Mouse (Mus musculus) midbrain, embryonic 12.5 days (tissue): ENCODE data around the gene Ocln. TPM values are rescaled to one million over a fixed set of nuclear protein-coding genes. Genes with fewer than 3 reads are reported as not detected.

Experiments used
- ATAC-seq: fragments of 200-750 bp; cut with Nextera tagmentation; 2 replicates; pipeline ENCODE4 v1.8.0; 2017; ENCODE audit warnings: low read depth, moderate TSS enrichment, moderate library complexity; ENCODE audit not compliant: low FRiP score
- H3K27ac ChIP-seq: fragments of 300-500 bp; sonication (generic); replicated peaks from 2 replicates; pipeline ENCODE4 v1.5.1; 2016; ENCODE audit warnings: mild to moderate bottlenecking
- H3K27me3 ChIP-seq: fragments of 300-500 bp; sonication (generic); 2 replicates; pipeline ENCODE4 v1.6.1; 2016; ENCODE audit warnings: mild to moderate bottlenecking
- H3K36me3 ChIP-seq: fragments of 300-500 bp; sonication (generic); 2 replicates; pipeline ENCODE4 v1.6.1; 2016
- H3K4me1 ChIP-seq: fragments of 300-500 bp; sonication (generic); 2 replicates; pipeline ENCODE4 v1.6.1; 2016
- H3K4me2 ChIP-seq: fragments of 300-500 bp; sonication (generic); replicated peaks from 2 replicates; pipeline ENCODE4 v1.6.1; 2016; ENCODE audit warnings: mild to moderate bottlenecking, moderate library complexity
- H3K4me3 ChIP-seq: fragments of 300-500 bp; sonication (generic); 2 replicates; pipeline ENCODE4 v1.5.1; 2016; ENCODE audit warnings: mild to moderate bottlenecking
- H3K9ac ChIP-seq: fragments of 300-500 bp; sonication (generic); replicated peaks from 2 replicates; pipeline ENCODE4 v1.6.1; 2016; ENCODE audit warnings: mild to moderate bottlenecking, moderate library complexity
- H3K9me3 ChIP-seq: fragments of 300-500 bp; sonication (generic); 2 replicates; pipeline ENCODE4 v1.6.1; 2016; ENCODE audit warnings: mild to moderate bottlenecking
- WGBS: fragments of 180-500 bp; shearing (Covaris S2); methylation state at CpG from one replicate; pipeline ENCODE4 v1.1.7; 2016; 5-methylcytosine and 5-hydroxymethylcytosine counted together
- polyA plus RNA-seq: library from polyadenylated mRNA; unstranded; fragments of >200 nt; fragmentation: Nextera tagmentation; extraction: Ambion mirVana; gene quantifications from 2 replicates; pipeline ENCODE4 v1.2.1, GENCODE M21; 2016

Ocln gene
- polyA plus RNA-seq: 2.9 and 3.3 TPM in 2 replicates

DNA sequence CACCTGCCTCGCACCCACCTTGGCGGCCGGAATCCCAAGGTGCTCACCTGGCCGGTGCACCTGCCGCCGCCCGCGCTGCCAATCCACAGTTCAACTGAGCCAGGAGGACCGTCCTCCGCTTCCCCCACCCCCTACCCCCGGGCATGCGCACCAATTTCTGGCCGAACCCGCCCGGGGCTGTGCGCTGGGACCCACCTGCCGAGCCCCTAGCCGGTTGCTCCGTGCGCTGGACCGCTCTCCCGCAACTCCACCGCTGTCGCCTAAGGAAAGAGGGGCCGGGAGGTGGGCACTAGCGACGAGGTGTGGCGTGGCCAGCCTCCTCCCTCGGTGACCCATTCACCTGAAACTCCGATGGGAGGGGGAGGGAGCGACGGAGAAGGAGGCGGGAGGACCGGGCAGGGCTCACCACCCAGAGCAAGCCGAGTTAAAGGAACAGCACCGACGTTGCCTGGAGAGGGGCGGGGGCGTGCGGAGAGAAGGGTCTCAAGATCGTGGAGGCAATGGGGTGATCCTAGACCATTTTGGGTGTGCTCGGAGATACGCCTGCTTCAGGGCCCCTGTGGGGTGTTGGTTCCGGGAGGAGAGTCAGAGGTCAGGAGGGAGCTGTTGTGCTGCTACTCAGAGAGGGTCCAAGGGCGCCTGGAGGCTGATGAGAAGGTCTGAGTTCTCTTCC is at the start of gene Ocln:
TSS of gene Ocln (minus strand) at position 350 of the 673 bp plus-strand sequence.
- Histone ChIP-seq H3K4me1 (peaks cover 20% of the 10 kb centered on the region), H3K9me3 (no peaks in the 10 kb centered on the region), H3K4me3 (peak within 1 kb of the TSS; percentile 60), H3K36me3 (no peaks in the 10 kb centered on the region), H3K4me2 (peak within 1 kb of the TSS; percentile 99), H3K9ac (peak within 1 kb of the TSS; percentile 44), H3K27me3 (peaks cover 58% of the 10 kb centered on the region), H3K27ac (no peak within 1 kb of the TSS)
- peak; percentile 65 for ATAC-seq
- WGBS: 0% methylated on average over 45 of the region's 45 CpGs

DNA sequence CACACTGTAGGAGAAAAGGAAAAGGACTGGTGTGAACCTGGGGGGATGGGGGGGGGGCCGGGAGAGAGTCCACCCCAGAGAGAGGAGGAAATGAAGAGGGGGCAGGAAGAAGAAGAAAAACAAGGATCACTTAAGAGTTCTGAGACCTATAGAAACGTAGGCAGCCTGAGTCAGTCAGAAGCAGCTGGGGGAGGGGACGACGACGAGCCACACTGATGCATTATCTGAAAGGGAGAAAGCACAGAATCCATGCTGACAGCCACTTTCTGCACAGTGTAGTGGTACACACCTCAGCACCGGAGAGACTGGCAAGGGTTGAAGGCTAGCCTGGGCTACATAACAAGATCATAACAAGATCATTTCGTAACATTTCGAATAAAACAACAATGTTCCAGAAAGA is 48.5 kb upstream of the Ocln start:
- Histone ChIP-seq H3K9me3 (no peaks in the 10 kb centered on the region), H3K4me2 (no peak overlapping the region), H3K9ac (no peak overlapping the region), H3K4me1 (peaks cover 6% of the 10 kb centered on the region; the same call in 1 of the 2 replicates), H3K27ac (no peak overlapping the region), H3K27me3 (no peaks in the 10 kb centered on the region), H3K36me3 (no peaks in the 10 kb centered on the region), H3K4me3 (no peak overlapping the region)
- WGBS: 68% methylated on average over 8 of the region's 8 CpGs
- no peak for ATAC-seq

DNA sequence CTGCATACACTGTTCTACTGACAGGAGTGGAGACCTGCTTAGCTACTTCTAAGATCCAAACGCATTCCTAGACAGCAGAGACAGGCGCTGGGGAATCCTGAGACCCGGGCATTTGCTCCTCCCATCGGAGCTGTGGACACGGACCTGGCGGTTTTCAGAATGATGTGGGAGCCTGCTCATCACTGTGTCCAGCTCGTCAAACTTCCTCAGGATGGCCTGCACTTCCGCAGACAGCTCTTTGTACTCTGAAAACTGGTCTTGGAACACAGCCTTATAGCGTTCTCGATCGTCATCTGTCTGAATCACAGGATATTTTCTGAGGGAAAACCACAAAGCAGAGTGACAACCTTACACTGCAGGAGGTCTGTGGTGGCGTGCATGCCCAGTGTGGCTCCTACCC is 47.8 kb upstream of the Ocln start:
- H3K4me2 ChIP-seq: no peak overlapping the region
- 80% methylated on average over 12 of the region's 12 CpGs for WGBS

DNA sequence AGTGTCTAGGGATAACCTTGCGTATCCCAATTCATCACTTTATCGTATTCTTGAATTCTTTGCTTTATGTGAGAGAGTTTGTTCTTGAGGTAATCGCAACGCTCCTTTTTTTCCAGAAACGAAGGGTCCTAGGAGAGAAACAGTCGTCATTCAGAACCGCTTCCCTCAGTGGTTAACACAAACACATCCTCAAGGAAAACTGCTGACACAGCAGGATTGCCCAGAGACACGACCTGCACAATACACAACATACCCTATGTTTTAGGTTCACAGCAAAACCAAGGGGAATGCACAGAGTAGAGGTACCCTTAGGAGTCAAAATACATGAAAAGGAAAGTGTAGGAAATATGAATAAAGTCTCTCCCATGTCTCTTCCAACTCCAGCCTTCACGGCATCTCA is 44.8 kb upstream of the Ocln start:
- Histone ChIP-seq H3K9me3 (no peaks in the 10 kb centered on the region), H3K9ac (no peak overlapping the region), H3K4me2 (no peak overlapping the region), H3K27ac (no peak overlapping the region), H3K36me3 (no peaks in the 10 kb centered on the region), H3K27me3 (no peaks in the 10 kb centered on the region), H3K4me1 (peaks cover 2% of the 10 kb centered on the region; the same call in 1 of the 2 replicates), H3K4me3 (no peak overlapping the region)
- 90% methylated on average over 9 of the region's 9 CpGs for whole genome bisulfite sequencing
- no peak for ATAC-seq

More for the DNA sequence above, 47.8 kb upstream of the Ocln start:
- no peak for ATAC-seq
- no peaks in the 10 kb centered on the region for H3K9me3 ChIP-seq
- H3K9ac ChIP-seq: no peak overlapping the region
- H3K27me3 ChIP-seq: no peaks in the 10 kb centered on the region
- H3K36me3 ChIP-seq: no peaks in the 10 kb centered on the region
- no peak overlapping the region for H3K27ac ChIP-seq
- H3K4me3 ChIP-seq: no peak overlapping the region
- peaks cover 6% of the 10 kb centered on the region; the same call in 1 of the 2 replicates for H3K4me1 ChIP-seq

DNA sequence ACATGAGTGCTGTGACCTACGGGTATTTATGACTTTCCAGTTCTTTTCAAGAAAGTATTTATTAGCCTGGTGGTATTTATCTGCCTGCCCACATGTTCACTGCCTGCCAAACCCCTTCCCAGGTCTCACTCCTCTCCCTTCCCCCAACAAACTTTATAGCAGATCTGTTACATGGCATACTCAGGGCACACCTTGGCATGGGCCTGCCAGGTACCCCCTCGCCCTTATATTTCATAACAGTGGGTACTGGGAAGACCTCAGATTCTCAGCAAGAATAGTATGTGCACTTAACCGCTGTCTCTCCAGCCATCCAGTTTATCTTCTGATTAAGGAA is 43.0 kb upstream of the Ocln start:
- H3K9me3 ChIP-seq: no peaks in the 10 kb centered on the region
- H3K4me3 ChIP-seq: no peak overlapping the region
- no peak for ATAC-seq
- no peaks in the 10 kb centered on the region for H3K27me3 ChIP-seq
- WGBS: 90% methylated on average over 3 of the region's 3 CpGs
- H3K4me1 ChIP-seq: no peaks in the 10 kb centered on the region
- no peaks in the 10 kb centered on the region for H3K36me3 ChIP-seq
- no peak overlapping the region for H3K9ac ChIP-seq
- no peak overlapping the region for H3K27ac ChIP-seq
- no peak overlapping the region for H3K4me2 ChIP-seq

DNA sequence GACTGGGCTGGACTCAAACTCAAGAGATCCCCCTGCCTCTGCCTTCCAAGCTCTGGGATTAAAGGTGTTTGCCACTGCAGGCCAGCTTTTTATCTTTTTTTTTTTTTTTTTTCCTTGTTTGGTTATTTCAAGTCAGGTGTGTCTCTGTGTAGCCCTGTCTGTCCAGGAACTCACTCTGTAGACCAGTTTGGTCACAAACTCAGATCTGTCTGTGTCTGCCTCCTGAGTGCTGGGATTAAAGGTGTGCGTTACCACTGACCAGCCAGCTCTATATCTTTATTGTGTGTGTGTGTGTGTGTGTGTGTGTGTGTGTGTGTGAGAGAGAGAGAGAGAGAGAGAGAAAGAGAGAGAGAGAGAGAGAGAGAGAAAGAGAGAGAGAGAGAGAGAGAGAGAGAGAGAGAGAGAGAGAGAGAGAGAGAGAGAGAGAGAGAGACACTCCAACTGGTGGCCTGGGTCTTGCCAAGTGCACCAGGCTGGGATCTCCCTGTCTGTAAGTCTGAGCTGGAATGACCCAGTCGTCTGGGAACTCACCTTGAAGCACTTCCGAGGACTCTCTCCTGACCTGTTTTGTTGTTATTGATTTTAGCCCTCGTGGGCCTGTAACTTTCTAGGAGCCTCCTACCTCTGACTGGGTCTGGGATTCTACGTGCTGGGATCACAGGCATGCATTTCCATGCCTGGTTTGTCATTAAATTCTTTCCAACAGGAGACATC is 42.5 kb upstream of the Ocln start:
- H3K36me3 ChIP-seq: no peaks in the 10 kb centered on the region
- 77% methylated on average over 5 of the region's 5 CpGs for whole genome bisulfite sequencing
- no peak overlapping the region for H3K4me2 ChIP-seq
- H3K27ac ChIP-seq: no peak overlapping the region
- no peaks in the 10 kb centered on the region for H3K4me1 ChIP-seq
- ATAC-seq: no peak
- H3K27me3 ChIP-seq: no peaks in the 10 kb centered on the region
- H3K4me3 ChIP-seq: no peak overlapping the region
- H3K9ac ChIP-seq: no peak overlapping the region
- no peaks in the 10 kb centered on the region for H3K9me3 ChIP-seq

DNA sequence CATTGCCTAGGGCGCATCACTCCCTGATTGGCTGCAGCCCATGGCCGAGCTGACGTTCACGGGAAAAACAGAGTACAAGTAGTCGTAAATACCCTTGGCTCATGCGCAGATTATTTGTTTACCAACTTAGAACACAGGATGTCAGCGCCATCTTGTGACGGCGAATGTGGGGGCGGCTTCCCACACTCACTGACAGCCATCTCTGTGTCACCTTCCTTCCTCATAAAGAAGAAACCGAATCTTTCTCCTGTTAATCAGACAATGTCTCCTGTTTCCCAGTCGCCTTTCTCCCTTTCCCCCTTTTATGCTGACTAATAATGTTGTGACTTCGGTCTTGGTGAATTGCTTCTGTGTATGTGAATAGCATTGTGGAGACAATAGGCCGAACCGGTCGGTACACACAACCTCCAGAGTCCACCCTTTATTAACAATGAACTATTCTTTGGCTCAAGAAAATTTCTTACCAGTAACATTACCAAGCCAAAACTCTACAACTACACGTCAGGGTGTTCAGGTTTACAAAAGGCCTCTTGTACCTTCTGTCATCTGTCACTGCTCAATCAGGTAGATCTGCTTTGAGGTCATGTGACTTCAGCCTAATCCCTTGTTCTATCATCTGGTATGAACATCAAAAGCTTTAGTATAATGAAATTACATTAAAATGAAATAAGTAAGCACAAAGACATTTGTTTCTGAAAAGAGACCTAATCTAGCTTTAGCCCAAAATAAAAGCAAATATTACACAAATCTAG is 41.7 kb upstream of the Ocln start:
- no peaks in the 10 kb centered on the region for H3K36me3 ChIP-seq
- H3K27ac ChIP-seq: 0 out of 2 replicates have a peak overlapping the region, but pooled peaks have one; percentile 52
- H3K27me3 ChIP-seq: no peaks in the 10 kb centered on the region
- no peaks in the 10 kb centered on the region for H3K9me3 ChIP-seq
- H3K4me3 ChIP-seq: no peak overlapping the region
- no peak overlapping the region for H3K9ac ChIP-seq
- H3K4me1 ChIP-seq: no peaks in the 10 kb centered on the region
- 0 out of 2 replicates have a peak, but pooled peaks have one; percentile 30 for ATAC-seq
- H3K4me2 ChIP-seq: peak overlapping the region; percentile 19; the same call in 1 of the 2 replicates
- WGBS: 60% methylated on average over 13 of the region's 17 CpGs

DNA sequence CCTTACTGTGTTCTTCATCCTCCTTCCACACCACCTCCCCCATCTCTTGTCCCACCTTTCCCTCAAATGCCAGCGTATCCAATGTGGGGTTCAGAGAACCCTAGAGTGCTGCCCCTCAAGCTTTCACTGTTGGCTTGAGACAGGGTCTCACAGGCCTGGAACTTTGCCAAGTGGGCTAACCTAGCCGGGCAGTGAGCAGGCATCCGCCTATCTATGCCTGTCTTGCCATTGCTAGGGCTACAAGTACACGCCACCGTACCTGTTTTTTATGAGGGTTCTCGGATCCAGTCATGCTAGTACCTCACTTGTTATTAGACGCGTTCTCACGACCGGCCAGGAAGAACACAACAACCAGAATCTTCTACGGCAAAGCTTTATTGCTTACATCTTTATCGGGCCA is 36.1 kb upstream of the Ocln start:
- no peaks in the 10 kb centered on the region for H3K4me1 ChIP-seq
- H3K27me3 ChIP-seq: no peaks in the 10 kb centered on the region
- no peaks in the 10 kb centered on the region for H3K36me3 ChIP-seq
- no peak overlapping the region for H3K9ac ChIP-seq
- H3K4me3 ChIP-seq: no peak overlapping the region
- 88% methylated on average over 12 of the region's 12 CpGs for WGBS
- no peak overlapping the region for H3K27ac ChIP-seq
- H3K9me3 ChIP-seq: no peaks in the 10 kb centered on the region
- no peak overlapping the region; the same call in 1 of the 2 replicates for H3K4me2 ChIP-seq
- ATAC-seq: no peak

DNA sequence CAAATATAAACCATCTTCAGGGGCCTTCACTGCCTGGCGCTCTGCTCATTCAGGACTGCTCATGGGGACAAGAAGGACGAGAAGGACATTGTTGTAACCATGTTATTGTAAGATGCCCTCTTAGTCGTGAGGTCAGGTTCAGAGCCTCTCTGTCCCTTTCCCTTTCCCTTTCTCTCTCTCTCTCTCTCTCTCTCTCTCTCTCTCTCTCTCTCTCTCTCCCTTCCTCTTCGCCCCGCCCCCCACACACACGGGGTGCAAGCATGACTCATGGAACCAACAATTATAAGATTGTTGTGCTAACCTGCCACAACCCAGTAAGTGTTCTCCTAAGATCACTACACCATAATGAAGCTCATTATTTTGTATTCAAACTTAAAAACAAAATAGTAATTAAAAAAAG is 29.6 kb upstream of the Ocln start:
- H3K4me1 ChIP-seq: 0 out of 2 replicates have a peak, but pooled peaks cover 7% of the 10 kb centered on the region
- no peak for ATAC-seq
- no peak overlapping the region for H3K4me3 ChIP-seq
- 52% methylated on average over 6 of the region's 6 CpGs for WGBS
- H3K36me3 ChIP-seq: no peaks in the 10 kb centered on the region
- no peak overlapping the region for H3K9ac ChIP-seq
- H3K4me2 ChIP-seq: no peak overlapping the region
- H3K9me3 ChIP-seq: no peaks in the 10 kb centered on the region
- H3K27ac ChIP-seq: no peak overlapping the region
- H3K27me3 ChIP-seq: no peaks in the 10 kb centered on the region

DNA sequence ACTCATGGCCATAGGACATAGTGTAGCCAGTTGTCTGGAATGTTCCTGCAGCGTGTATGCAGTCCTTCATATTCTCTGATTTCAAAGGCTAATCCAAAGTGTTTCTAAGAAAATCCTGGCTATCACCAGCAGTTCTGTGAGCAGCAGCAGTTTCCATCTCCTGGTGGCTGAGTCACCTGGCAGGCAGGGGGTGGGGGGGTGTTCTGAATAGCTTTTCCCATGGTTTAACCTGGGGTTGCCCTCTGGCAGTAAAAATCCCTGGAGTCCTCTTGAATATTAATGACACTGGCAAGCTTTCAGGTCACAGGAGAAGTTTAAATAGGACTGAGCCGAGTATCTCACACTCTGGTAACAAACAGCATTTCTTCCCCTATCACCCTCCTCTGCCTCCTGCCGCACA is 29.2 kb upstream of the Ocln start:
- H3K9ac ChIP-seq: no peak overlapping the region
- H3K27ac ChIP-seq: no peak overlapping the region
- 39% methylated on average over 3 of the region's 3 CpGs for WGBS
- H3K36me3 ChIP-seq: no peaks in the 10 kb centered on the region
- ATAC-seq: no peak
- H3K4me1 ChIP-seq: 0 out of 2 replicates have a peak, but pooled peaks cover 7% of the 10 kb centered on the region
- no peaks in the 10 kb centered on the region for H3K9me3 ChIP-seq
- no peak overlapping the region for H3K4me2 ChIP-seq
- no peaks in the 10 kb centered on the region for H3K27me3 ChIP-seq
- no peak overlapping the region for H3K4me3 ChIP-seq

DNA sequence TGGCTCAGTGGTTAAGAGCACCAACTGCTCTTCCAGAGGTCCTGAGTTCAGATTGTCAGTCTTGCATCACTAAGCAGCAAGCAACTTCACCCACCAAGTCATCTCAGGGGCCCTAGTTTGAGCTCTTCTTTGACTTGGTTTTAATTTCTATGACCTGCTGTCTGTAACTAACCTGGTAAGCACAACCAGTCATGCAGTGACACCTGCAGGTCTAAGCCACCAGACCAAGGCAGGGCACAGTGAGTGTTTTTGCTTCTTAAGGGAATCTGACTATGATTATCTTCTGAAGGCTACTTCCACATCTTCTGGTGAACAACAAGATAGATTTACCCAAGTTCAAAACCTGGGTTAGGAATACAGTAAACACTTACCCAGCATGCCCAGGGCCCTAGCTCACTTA is 27.4 kb upstream of the Ocln start:
- Histone ChIP-seq H3K36me3 (no peaks in the 10 kb centered on the region), H3K27me3 (no peaks in the 10 kb centered on the region), H3K4me2 (no peak overlapping the region), H3K9ac (no peak overlapping the region), H3K4me3 (no peak overlapping the region), H3K27ac (no peak overlapping the region), H3K9me3 (no peaks in the 10 kb centered on the region), H3K4me1 (0 out of 2 replicates have a peak, but pooled peaks cover 7% of the 10 kb centered on the region)
- ATAC-seq: no peak

DNA sequence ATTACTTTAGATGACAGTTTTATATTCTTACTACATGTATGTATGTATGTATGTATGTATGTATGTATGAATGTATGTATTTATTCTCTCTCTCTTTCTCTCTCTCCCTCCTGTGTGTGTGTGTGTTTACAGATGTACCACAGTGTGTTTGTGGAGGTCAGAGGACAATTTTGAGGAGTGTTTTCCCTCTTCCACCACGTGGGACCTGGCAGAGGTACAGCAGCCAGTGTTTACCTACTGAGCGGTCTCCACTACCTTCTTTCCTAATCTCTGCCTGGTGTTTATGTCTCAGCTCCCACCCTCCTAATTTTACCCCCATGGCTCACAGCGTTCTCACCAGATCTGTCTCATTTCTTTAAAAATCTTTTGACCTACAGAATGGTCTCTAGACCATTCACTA is 26.7 kb upstream of the Ocln start:
- ATAC-seq: no peak
- no peak overlapping the region for H3K9ac ChIP-seq
- no peaks in the 10 kb centered on the region for H3K27me3 ChIP-seq
- H3K4me3 ChIP-seq: no peak overlapping the region
- no peak overlapping the region for H3K27ac ChIP-seq
- H3K4me2 ChIP-seq: no peak overlapping the region
- H3K9me3 ChIP-seq: no peaks in the 10 kb centered on the region
- 0 out of 2 replicates have a peak, but pooled peaks cover 7% of the 10 kb centered on the region for H3K4me1 ChIP-seq
- no peaks in the 10 kb centered on the region for H3K36me3 ChIP-seq
- 66% methylated on average over 3 of the region's 3 CpGs for WGBS
